Mouse (Mus musculus): ENCODE measurements around the gene Dpep3.

GRCm38 (mm10) chr8:105979325-105979724, at the start of gene Dpep3:
- TF ChIP-seq CTCF (IDR thresholded peaks at IDR 0.05; ENCODE audit: low read depth, low read length) (no peak), TAL1 (conservative IDR thresholded peaks at IDR 0.05; ENCODE audit: low read depth, low read length) (no peak), GATA1 (IDR thresholded peaks at IDR 0.05; ENCODE audit: borderline replicate concordance, low read length) (no peak)

Measured in G1E (cell line).